Mouse (Mus musculus) stomach, embryonic 14.5 days (tissue): ENCODE measurements at regions not wholly inside any gene's neighbourhood (a gene's known extent, or its start where the extent isn't known, plus 50 kb on each side); places are given as distances from the start of the nearest gene placed in this dataset.

Source experiments
- ATAC-seq: fragments of 200-750 bp; cut with Nextera tagmentation; 2 replicates; pipeline ENCODE4 v1.8.0; 2017; ENCODE audit warnings: low read depth, moderate TSS enrichment; ENCODE audit not compliant: insufficient number of reproducible peaks, insufficient read depth, low FRiP score
- H3K27ac ChIP-seq: fragments of 300-500 bp; sonication (generic); 2 replicates; pipeline ENCODE4 v1.5.1; 2014; ENCODE audit warnings: mild to moderate bottlenecking, low read length, moderate library complexity, mixed read lengths
- H3K27me3 ChIP-seq: fragments of 300-500 bp; sonication (generic); 2 replicates; pipeline ENCODE4 v1.6.1; 2014; ENCODE audit warnings: low read length, control low read depth, mixed read lengths; ENCODE audit not compliant: control insufficient read depth, insufficient read depth
- H3K36me3 ChIP-seq: fragments of 300-500 bp; sonication (generic); 2 replicates; pipeline ENCODE4 v1.6.1; 2014; ENCODE audit warnings: mild to moderate bottlenecking, control low read depth, low read length, moderate library complexity, mixed read lengths; ENCODE audit not compliant: control insufficient read depth, insufficient read depth
- H3K4me1 ChIP-seq: fragments of 300-500 bp; sonication (generic); 2 replicates; pipeline ENCODE4 v1.6.1; 2014; ENCODE audit warnings: low read length, control low read depth, mixed read lengths; ENCODE audit not compliant: control insufficient read depth, insufficient read depth
- H3K4me2 ChIP-seq: fragments of 300-500 bp; sonication (generic); replicated peaks from 2 replicates; pipeline ENCODE4 v1.6.1; 2014; ENCODE audit warnings: low read depth, low read length, control low read depth
- H3K4me3 ChIP-seq: fragments of 300-500 bp; sonication (generic); 2 replicates; pipeline ENCODE4 v1.5.1; 2014; ENCODE audit warnings: low read depth, low read length, control low read depth
- H3K9ac ChIP-seq: fragments of 300-500 bp; sonication (generic); replicated peaks from 2 replicates; pipeline ENCODE4 v1.6.1; 2014; ENCODE audit warnings: low read depth, mild to moderate bottlenecking, control low read depth, low read length, moderate library complexity, mixed read lengths
- H3K9me3 ChIP-seq: fragments of 300-500 bp; sonication (generic); 2 replicates; pipeline ENCODE4 v1.6.1; 2016; ENCODE audit warnings: low read depth, low read length, control low read depth; ENCODE audit not compliant: control insufficient read depth
- WGBS: fragments of 180-500 bp; shearing (Covaris S2); extraction: QIAGEN DNeasy Blood & Tissue Kit; methylation state at CpG from one replicate; pipeline ENCODE4 v1.1.7; 2014; 5-methylcytosine and 5-hydroxymethylcytosine counted together

DNA sequence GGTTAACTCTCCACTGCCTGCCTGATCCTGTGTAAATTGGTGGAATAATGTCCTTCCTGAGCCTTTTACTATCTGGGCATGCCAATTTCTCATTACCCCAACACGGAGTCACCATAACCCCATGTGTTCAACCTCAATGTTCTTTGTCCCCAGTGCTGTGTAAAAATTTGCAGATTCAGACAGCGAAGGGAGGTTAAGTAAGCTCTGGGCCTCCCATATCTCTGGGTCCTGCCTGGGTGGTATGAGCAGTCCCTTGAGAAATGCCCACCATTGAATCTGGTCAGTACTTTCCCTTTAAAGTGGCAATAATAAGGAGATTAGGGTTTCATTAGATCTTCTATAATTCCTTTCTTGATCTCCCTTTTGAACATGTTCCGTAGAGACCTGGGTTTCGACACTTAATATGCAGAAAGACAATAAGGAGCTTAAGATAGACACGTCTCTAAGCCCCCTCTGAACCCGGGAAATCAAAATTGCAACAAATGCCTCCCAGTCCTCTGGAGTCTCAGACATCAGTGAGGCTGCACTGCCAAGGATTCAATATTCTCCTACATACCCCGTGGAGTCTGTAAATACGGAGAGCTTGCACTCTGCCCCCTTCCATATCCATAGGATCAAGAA lies 279.0 kb upstream of the Apob start:
- WGBS, result 80% methylated on average over 8 of the region's 8 CpGs
- Histone ChIP-seq H3K27ac (no peak overlapping the region), H3K36me3 (no peaks in the 10 kb centered on the region), H3K9me3 (no peaks in the 10 kb centered on the region), H3K27me3 (no peaks in the 10 kb centered on the region), H3K4me3 (no peak overlapping the region), H3K4me2 (no peak overlapping the region), H3K4me1 (no peaks in the 10 kb centered on the region), H3K9ac (no peak overlapping the region)
- ATAC-seq, result no peak

DNA sequence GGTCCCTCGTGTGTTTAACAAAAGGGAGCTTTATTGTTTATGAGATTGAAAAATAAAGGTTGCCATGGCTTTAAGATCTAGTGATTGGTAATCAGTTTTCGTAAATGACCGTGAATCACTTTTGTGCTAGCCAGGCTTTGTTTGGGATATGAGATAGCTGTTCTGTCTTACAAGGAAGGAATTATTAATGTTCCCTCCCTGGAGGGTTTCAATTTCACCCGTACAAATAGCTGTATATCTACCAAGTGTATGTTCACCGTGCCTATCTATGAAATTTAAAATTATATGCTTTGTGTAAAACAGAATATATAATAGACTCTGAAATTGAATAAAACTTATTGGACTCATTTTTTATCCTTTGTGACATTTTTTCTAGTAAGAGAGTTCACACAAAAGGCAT lies 268.3 kb upstream of the Apob start:
- Histone ChIP-seq H3K9ac (no peak overlapping the region), H3K27ac (no peak overlapping the region), H3K36me3 (no peaks in the 10 kb centered on the region), H3K9me3 (no peaks in the 10 kb centered on the region), H3K4me2 (no peak overlapping the region), H3K27me3 (no peaks in the 10 kb centered on the region), H3K4me3 (no peak overlapping the region), H3K4me1 (no peaks in the 10 kb centered on the region)
- WGBS, result 44% methylated on average over 5 of the region's 5 CpGs
- no peak for ATAC-seq

DNA sequence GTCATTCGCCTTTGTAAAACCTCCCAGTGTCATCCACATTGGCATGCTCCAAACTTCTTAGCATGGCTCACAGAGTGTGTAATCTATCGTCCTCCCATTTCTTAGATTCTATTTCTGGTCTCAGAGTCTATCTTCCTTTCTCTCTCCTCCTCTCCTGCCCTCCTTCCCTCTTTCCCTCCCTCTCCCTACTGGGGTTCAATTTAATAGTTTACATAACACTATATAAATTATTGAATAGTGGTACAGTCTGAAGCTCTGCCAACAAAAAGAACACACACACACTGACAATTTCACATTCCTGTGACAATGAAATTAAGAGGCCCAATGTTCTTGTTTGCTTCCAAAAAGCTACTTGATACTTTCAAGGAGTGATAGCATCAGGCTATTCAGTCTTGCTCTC lies 267.6 kb upstream of the Apob start:
- ATAC-seq, result no peak
- H3K27ac ChIP-seq, result no peak overlapping the region
- no peaks in the 10 kb centered on the region for H3K4me1 ChIP-seq
- H3K36me3 ChIP-seq, result no peaks in the 10 kb centered on the region
- no peak overlapping the region for H3K4me3 ChIP-seq
- no peaks in the 10 kb centered on the region for H3K9me3 ChIP-seq
- no peak overlapping the region for H3K4me2 ChIP-seq
- no peaks in the 10 kb centered on the region for H3K27me3 ChIP-seq
- H3K9ac ChIP-seq, result no peak overlapping the region
- 83% methylated on average over 2 of the region's 2 CpGs for WGBS

DNA sequence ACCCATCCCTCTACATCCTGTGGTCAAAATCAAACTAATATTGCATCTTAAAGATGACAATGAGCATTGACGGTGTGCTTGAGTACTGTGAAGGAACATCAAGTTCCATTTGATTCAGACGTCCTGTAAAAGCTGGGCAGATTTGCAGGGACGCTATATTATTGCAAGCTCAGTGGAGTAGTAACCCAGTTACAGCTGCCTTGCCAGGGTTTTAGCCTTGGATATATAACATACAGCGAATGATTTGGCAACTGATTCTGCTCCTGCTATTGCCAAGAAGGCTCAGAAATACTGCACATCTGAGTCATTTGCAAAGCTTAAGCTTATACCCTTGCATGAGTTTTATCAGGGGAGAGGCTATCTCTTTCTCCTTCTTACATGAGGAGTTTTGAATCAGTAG lies 262.4 kb upstream of the Apob start:
- 90% methylated on average over 4 of the region's 4 CpGs for WGBS
- Histone ChIP-seq H3K27me3 (no peaks in the 10 kb centered on the region), H3K9ac (no peak overlapping the region), H3K4me3 (no peak overlapping the region), H3K27ac (no peak overlapping the region), H3K36me3 (no peaks in the 10 kb centered on the region), H3K4me1 (no peaks in the 10 kb centered on the region), H3K4me2 (no peak overlapping the region), H3K9me3 (no peaks in the 10 kb centered on the region)
- ATAC-seq, result no peak

DNA sequence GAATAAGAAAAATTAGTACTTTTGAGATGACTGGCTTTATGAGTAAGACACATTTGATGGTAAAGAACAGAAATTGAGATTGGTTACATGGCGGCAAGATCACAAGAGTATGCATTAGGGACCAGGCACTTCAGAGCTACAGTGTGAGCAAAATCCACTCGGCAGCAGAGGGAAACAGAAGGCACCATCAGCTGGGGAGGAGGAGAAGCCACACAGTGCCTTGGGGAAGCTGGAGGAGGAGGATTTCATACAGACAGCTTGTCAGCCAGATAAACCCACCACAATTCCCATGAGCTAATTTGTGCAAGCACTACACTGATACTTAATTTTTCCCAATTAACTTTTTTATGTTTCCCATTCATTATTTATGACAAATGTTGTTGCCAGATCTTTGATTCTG lies 258.9 kb upstream of the Apob start:
- H3K4me3 ChIP-seq, result no peak overlapping the region
- ATAC-seq, result no peak
- H3K27me3 ChIP-seq, result no peaks in the 10 kb centered on the region
- no peaks in the 10 kb centered on the region for H3K36me3 ChIP-seq
- no peak overlapping the region for H3K9ac ChIP-seq
- H3K9me3 ChIP-seq, result no peaks in the 10 kb centered on the region
- WGBS, result 80% methylated on average over 2 of the region's 2 CpGs
- no peak overlapping the region for H3K4me2 ChIP-seq
- no peak overlapping the region for H3K27ac ChIP-seq
- no peaks in the 10 kb centered on the region for H3K4me1 ChIP-seq

DNA sequence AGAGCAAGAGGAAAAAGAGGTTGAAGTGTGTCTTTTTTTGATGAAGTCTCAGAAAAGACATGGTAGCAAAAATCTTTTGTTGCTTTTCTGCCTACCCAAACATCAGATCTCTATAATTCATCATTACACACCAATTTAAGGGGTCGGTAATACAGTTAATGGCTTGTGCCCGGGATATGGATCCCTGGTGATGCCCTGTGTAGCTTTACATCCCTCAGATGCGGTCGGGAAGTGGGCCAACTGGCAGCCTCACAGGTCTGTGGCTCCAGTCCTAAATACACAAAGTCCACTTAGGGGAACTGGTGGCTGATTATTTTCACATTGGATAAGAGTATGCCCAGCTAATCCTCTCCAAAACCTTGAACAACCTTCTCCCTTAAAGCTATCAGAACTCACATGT lies 258.4 kb upstream of the Apob start:
- Histone ChIP-seq H3K9ac (no peak overlapping the region), H3K9me3 (no peaks in the 10 kb centered on the region), H3K36me3 (no peaks in the 10 kb centered on the region), H3K4me1 (no peaks in the 10 kb centered on the region), H3K27ac (no peak overlapping the region), H3K27me3 (no peaks in the 10 kb centered on the region), H3K4me3 (no peak overlapping the region), H3K4me2 (no peak overlapping the region)
- 75% methylated on average over 4 of the region's 4 CpGs for WGBS
- ATAC-seq, result no peak

DNA sequence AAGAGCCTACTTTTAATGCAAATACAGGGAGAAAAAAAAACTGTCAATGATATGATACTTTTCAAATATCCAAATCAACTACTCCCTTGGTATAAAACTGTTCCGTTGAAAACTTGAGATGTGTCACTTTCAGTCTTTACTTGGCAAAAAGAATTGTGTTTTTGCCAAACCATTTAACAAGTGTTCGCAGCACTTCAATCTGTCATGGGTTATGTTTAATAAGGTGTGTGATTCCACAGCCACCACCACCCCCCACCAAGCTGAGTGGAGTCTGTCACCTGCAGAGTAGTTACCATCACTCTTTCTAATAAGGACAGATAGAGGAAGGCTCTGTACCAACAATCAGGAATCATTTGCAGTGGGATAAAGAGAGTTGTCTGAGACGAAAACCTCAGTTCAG lies 252.5 kb upstream of the Apob start:
- no peaks in the 10 kb centered on the region for H3K36me3 ChIP-seq
- no peaks in the 10 kb centered on the region for H3K9me3 ChIP-seq
- no peak overlapping the region for H3K4me2 ChIP-seq
- WGBS, result 75% methylated on average over 3 of the region's 3 CpGs
- H3K9ac ChIP-seq, result no peak overlapping the region
- no peak overlapping the region for H3K4me3 ChIP-seq
- H3K27me3 ChIP-seq, result no peaks in the 10 kb centered on the region
- ATAC-seq, result no peak
- H3K4me1 ChIP-seq, result no peaks in the 10 kb centered on the region
- no peak overlapping the region for H3K27ac ChIP-seq

DNA sequence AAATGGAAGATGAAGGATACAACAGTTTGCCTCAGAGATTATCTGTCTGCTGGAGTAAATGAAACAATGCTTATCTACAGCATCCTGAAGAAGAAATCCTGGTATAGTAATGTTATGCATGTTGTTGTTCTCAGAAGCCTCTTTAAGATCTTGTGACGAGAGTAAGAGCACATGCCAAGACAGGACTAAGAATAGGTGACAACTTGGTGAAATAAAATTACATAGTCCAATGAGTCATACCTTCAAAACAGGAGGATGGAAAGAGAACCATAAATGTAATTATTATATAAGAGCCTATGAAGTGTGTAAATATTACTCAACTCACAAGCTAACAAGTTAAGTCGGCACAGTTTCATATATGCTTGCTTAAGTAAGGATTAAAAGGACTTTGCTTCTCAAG lies 239.4 kb upstream of the Apob start:
- Histone ChIP-seq H3K27me3 (no peaks in the 10 kb centered on the region), H3K4me2 (no peak overlapping the region), H3K9me3 (no peaks in the 10 kb centered on the region), H3K27ac (no peak overlapping the region), H3K9ac (no peak overlapping the region), H3K36me3 (no peaks in the 10 kb centered on the region), H3K4me1 (no peaks in the 10 kb centered on the region), H3K4me3 (no peak overlapping the region)
- 80% methylated on average over 2 of the region's 2 CpGs for WGBS
- no peak for ATAC-seq

DNA sequence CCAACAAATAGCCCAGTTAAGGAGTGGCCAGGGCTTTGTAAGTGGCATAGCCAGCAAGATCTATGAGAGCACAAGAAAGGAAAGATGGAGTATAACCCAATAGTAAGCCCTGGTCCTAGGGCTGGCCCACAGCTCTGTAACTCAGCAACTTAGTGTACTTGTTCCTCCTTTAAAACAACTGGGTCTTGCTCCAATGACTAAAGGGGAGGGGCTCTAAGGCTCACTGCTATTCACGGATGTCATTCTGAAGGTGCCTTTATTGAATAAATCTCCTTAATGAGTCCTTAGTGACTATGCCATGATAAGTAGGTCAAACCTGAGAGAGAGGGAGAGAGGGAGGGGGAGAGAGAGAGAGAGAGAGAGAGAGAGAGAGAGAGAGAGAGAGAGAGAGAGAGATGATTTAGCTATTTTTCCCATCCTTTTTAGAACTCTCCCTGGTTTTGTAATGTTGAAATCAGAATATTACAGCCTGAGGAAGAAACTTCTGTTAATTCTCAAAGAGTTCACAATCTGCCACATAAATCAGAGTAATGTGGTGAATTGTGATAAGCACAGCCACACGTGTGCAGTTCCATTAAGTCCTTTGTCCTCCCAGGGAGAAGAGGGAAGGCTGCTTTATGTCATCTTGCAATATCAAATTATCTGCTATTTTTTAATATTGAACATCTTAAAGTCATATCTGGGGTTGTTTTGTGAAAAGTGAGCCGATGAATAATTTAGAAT lies 238.7 kb upstream of the Apob start:
- Histone ChIP-seq H3K9ac (no peak overlapping the region), H3K36me3 (no peaks in the 10 kb centered on the region), H3K4me3 (no peak overlapping the region), H3K27me3 (no peaks in the 10 kb centered on the region), H3K4me2 (no peak overlapping the region), H3K27ac (no peak overlapping the region), H3K4me1 (no peaks in the 10 kb centered on the region), H3K9me3 (no peaks in the 10 kb centered on the region)
- ATAC-seq, result no peak
- WGBS, result 47% methylated on average over 3 of the region's 3 CpGs
